Mouse (Mus musculus) neutrophil, adult 5-6 weeks (primary cell): ENCODE results near the gene Med20. TPM values are rescaled to one million over a fixed set of nuclear protein-coding genes. Genes with fewer than 3 reads are reported as not detected.
A peak's percentile ranks its signal among the peaks of the same experiment; 100 is the strongest.
"Not testable (repeated sequence)": the region's sequence is repeated elsewhere in the genome, so short reads cannot be mapped to it uniquely, and the experiment has no call there.

Experiments
- ATAC-seq: fragments of 151-379, 151-347 bp; 2 replicates; pipeline ENCODE4 v1.8.0; 2017; ENCODE audit warnings: mild to moderate bottlenecking, moderate TSS enrichment; ENCODE audit not compliant: insufficient number of reproducible peaks, poor library complexity, low FRiP score, severe bottlenecking; ENCODE audit errors: extremely low read depth
- total RNA-seq: library from RNA; stranded (forward); fragments of 200-1000 nt; gene quantifications from 2 replicates; pipeline ENCODE4 v1.2.3, GENCODE M21; 2017

Gene Med20
- total RNA-seq, 1 experiment from 2014 or later: 57.4 TPM

- peak; percentile 27; the same call in 1 of the 2 replicates for ATAC-seq
Measured at GRCm38 (mm10) chr17:47595248-47596161, 15.9 kb upstream of the Med20 start.

DNA sequence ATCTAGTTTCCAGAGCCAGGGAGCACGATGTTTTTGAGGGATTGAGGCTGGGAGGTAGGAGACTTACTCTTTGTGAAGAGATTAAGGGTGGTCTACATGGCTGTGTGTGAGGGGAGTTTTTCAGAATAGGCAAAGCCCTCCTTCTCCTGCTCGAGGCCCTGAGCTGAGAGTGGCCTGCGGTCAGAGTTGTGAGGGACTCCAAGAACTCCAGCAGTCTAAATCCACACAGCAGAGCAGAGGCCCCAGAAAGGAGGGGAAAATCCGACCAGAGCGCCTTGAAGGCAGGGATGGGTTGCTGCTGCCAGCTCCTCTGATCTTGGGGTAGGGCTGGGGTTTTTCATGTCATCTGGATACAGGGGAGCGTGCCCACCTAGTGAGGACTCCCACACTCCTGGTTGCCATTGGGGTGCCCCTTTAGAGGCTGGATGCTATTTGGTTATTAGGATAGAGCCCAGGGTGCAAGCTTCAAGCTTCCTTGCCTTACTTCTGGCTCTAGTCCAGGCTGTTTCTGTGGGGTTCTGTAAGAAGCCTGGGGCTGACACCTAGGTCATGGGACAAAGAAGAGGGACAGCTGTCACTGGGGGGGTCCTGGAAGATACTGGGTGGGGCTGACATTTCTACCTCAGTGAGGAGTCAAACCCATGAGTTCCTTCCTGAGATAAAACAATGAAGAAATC, 15.1 kb upstream of the Med20 start:
- ATAC-seq: no peak

DNA sequence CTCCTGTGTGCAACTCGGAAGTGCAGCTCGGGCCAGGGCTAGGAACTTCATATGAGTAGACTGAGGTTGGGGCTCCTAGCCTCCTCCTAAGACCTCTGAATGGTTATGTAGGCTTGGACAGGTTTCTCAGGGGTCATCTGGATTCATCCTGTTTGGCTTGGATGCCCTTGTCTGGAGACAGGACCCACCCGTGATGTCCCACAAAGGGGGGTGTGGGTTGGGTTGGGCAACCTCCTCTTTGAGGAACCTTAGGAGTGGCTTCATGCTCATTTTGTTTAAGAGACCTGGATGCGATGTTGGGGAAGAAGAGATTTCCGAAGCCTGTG, 14.6 kb upstream of the Med20 start:
- ATAC-seq: no peak

GRCm38 (mm10) chr17:47597261-47597660, 14.1 kb upstream of the Med20 start:
- no peak for ATAC-seq

GRCm38 (mm10) chr17:47597838-47598579, 13.4 kb upstream of the Med20 start:
- ATAC-seq: peak; percentile 23; the same call in 1 of the 2 replicates

GRCm38 (mm10) chr17:47598580-47599304, 12.6 kb upstream of the Med20 start:
- not testable (repeated sequence) for ATAC-seq

- peak; percentile 15; the same call in 1 of the 2 replicates for ATAC-seq
Measured at GRCm38 (mm10) chr17:47599511-47600297, 11.7 kb upstream of the Med20 start.

GRCm38 (mm10) chr17:47600601-47601388, 10.6 kb upstream of the Med20 start:
- ATAC-seq: no peak

DNA sequence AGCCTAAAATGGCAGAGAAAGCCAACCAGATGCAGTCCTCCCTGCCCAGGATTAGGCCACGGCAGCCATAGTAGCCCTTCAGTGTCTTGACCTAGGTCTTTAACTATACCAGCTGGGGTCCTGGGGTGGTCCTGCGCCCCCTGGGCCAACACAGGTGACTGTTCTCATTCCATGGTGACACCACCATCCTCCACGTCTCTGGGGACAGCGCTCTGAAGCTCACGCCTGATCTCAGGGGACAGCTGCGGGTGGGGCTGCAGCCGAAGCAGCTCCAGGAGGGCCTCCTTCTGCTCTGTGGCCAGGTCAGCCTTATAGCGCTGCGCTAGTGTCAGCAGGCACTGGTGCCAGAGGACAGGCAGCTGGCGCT, 10.0 kb upstream of the Med20 start:
- no peak for ATAC-seq

DNA sequence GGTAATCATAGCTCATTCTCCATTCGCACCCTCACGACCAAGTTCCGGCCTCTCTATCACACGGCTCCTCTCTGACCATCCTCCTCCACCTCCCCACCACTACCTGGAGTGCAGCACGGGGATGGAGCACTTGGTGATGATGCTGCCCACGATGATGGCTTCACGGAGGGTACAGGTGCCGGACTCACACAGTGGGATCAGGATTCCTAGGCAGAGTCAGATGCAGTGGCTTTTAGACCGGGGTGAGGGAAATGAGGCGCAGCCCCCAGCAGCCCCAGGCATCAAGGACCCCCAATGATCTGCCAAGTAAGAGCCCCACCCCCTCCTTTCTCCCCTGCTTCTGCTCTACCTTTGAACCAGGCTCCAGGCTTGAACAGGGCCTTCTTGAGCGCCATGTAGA, 9.1 kb upstream of the Med20 start:
- ATAC-seq: no peak

- ATAC-seq: no peak
Measured at GRCm38 (mm10) chr17:47606220-47606619, 5.2 kb upstream of the Med20 start.

DNA sequence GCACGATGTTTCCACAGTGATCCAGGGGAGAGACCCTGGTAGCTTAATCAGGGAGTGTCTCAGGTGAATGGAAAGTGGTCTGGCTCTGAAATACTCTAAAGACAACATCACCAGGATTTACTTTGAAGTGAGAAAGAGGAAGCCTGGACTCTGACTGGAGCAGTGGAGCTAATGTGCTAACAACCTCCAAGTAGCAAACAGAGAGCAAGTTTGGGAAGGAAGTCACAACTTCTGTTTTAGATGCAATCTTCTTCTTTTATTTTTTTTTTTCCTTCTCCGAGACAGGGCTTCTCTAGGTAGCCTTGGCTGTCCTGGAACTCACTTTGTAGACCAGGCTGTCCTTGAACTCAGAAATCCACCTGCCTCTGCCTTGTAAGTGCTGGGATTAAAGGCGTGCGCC, 2.2 kb upstream of the Med20 start:
- ATAC-seq: no peak

DNA sequence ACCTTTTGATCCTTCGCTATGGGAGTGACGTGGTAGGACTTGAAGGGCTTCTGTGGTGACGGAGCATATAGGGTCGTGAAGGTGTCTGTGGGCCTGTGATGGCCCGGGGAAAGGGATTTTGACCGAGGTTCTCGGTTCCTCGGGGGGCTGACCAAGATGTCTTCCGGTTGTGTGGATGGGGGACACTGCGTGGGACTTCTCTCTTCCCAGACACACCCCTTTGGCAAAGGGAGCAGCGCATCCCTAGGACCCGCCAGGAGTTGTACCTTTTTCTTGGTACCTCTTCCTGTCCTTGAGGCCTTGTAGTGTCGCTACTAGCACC, 240 bp downstream of the Med20 start:
- no peak for ATAC-seq

- ATAC-seq: no peak
Measured at GRCm38 (mm10) chr17:47614018-47614417, 2.6 kb downstream of the Med20 start.

GRCm38 (mm10) chr17:47616119-47616518, 4.7 kb downstream of the Med20 start:
- ATAC-seq: no peak

GRCm38 (mm10) chr17:47616652-47617051, 5.3 kb downstream of the Med20 start:
- ATAC-seq: no peak

DNA sequence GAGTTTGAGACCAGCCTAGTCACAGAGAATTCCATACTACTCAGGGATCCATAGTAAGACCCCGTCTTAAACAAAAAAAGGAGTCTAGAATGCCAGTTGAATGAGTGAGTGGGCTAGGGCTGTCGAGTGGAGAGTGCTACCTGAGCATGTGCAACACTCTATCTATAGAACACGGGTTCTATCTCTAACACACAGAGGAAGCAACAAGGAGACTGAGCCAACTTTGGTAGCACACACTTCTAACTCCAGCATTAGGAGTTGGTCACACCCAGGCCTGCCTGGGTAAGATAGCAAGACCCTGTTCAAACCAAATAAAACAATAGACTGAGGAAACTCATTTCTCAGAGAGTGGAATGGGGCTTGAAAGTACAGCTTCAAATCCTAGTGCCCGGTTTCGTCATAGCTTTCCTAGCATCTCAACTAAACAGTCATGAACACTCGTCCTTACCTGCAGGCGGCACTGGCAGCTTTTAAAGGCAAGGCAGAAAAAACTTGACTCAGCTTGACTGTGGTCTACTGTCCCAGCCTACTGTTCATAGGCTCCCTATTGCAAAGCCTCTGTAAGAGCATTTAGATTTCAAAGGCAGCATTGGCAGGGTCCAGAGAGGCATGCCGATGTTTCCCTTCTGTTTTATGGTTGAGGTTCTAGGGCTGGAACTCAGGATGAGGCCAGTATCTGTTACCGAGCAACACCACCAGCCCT, 6.4 kb downstream of the Med20 start:
- no peak for ATAC-seq
